Mouse (Mus musculus) MEL (cell line): ENCODE results near the gene Adap2. TPM values are rescaled to one million over a fixed set of nuclear protein-coding genes. Genes with fewer than 3 reads are reported as not detected.

ENCODE experiments used
- DNase-seq: peaks from one replicate; pipeline ENCODE4 v3.0.0; 2011; ENCODE audit warnings: low read depth, low spot score
- H3K27ac ChIP-seq: 2 replicates; pipeline ENCODE4 v1.5.1; 2012; ENCODE audit warnings: low read depth, mild to moderate bottlenecking, control low read depth, low read length, moderate library complexity; ENCODE audit not compliant: control insufficient read depth
- H3K27me3 ChIP-seq, 2 experiments: fragments of 150-350 bp in 1 of 2; sonication (generic) in 1 of 2; 2 replicates each; pipeline ENCODE4 v1.6.1; 2012; ENCODE audit warnings: low read length in 2 of 2, mild to moderate bottlenecking in 2 of 2, improper control_type of control experiment in 1 of 2, moderate library complexity in 1 of 2; ENCODE audit not compliant: insufficient read depth in 2 of 2, control insufficient read depth in 1 of 2
- H3K36me3 ChIP-seq, 2 experiments: 2 replicates each; pipeline ENCODE4 v1.6.1; 2012 to 2014; ENCODE audit warnings: low read length in 2 of 2, improper control_type of control experiment in 1 of 2, inconsistent platforms in 1 of 2, mild to moderate bottlenecking in 1 of 2; ENCODE audit not compliant: insufficient read depth in 2 of 2, control insufficient read depth in 1 of 2
- H3K4me1 ChIP-seq, 2 experiments: fragments of 150-350 bp in 1 of 2; sonication (generic) in 1 of 2; 2 replicates each; pipeline ENCODE4 v1.6.1; 2012; ENCODE audit warnings: low read length in 2 of 2, improper control_type of control experiment in 1 of 2, mild to moderate bottlenecking in 1 of 2; ENCODE audit not compliant: insufficient read depth in 2 of 2, control insufficient read depth in 1 of 2
- H3K4me3 ChIP-seq, 2 experiments: fragments of 150-350 bp in 1 of 2; sonication (generic) in 1 of 2; 2 replicates each; pipeline ENCODE4 v1.5.1; 2012; ENCODE audit warnings: low read depth in 2 of 2, low read length in 2 of 2, mild to moderate bottlenecking in 2 of 2, moderate library complexity in 2 of 2, control low read depth in 1 of 2, improper control_type of control experiment in 1 of 2; ENCODE audit not compliant: control insufficient read depth in 1 of 2, insufficient read depth in 1 of 2
- H3K79me2 ChIP-seq: 2 replicates; pipeline ENCODE4 v1.6.1; 2012; ENCODE audit warnings: mild to moderate bottlenecking, low read length, moderate library complexity; ENCODE audit not compliant: control insufficient read depth, poor library complexity, insufficient read depth
- H3K9ac ChIP-seq: 2 replicates; pipeline ENCODE4 v1.6.1; 2012; ENCODE audit warnings: low read depth, mild to moderate bottlenecking, control low read depth, low read length, moderate library complexity; ENCODE audit not compliant: control insufficient read depth, poor library complexity, severe bottlenecking
- H3K9me3 ChIP-seq: fragments of 150-350 bp; sonication (generic); replicated peaks from 2 replicates; pipeline ENCODE4 v1.6.1; 2012; ENCODE audit warnings: mild to moderate bottlenecking, low read length, improper control_type of control experiment, moderate library complexity; ENCODE audit not compliant: insufficient read depth
- BHLHE40 ChIP-seq: IDR thresholded peaks from 2 replicates; pipeline ENCODE4 v1.6.1; 2012; ENCODE audit warnings: low read depth, mild to moderate bottlenecking, inconsistent platforms, low read length, improper control_type of control experiment, borderline replicate concordance
- CHD1 ChIP-seq: IDR thresholded peaks from 2 replicates; pipeline ENCODE4 v1.6.1; 2012; ENCODE audit warnings: low read depth, mild to moderate bottlenecking, inconsistent platforms, low read length, improper control_type of control experiment
- CTCF ChIP-seq, 3 experiments: IDR thresholded peaks in 2 of 3; conservative IDR thresholded peaks in 1 of 3; 2 replicates each; pipeline ENCODE4 v1.5.1; 2011 to 2012; ENCODE audit warnings: low read length in 3 of 3, low read depth in 2 of 3, mild to moderate bottlenecking in 2 of 3, improper control_type of control experiment in 1 of 3, inconsistent platforms in 1 of 3, mixed read lengths in 1 of 3, moderate library complexity in 1 of 3; ENCODE audit not compliant: control insufficient read depth in 1 of 3, insufficient read depth in 1 of 3, poor library complexity in 1 of 3, severe bottlenecking in 1 of 3
- ETS1 ChIP-seq: IDR thresholded peaks from 2 replicates; pipeline ENCODE4 v1.6.1; 2012; ENCODE audit warnings: low read depth, mild to moderate bottlenecking, inconsistent platforms, low read length, improper control_type of control experiment, moderate library complexity
- HCFC1 ChIP-seq: IDR thresholded peaks from 2 replicates; pipeline ENCODE4 v1.6.1; 2012; ENCODE audit warnings: low read depth, mild to moderate bottlenecking, inconsistent platforms, low read length, improper control_type of control experiment, moderate library complexity
- MAFK ChIP-seq: IDR thresholded peaks from 2 replicates; pipeline ENCODE4 v1.6.1; 2011; ENCODE audit warnings: low read depth, mild to moderate bottlenecking, low read length, improper control_type of control experiment, borderline replicate concordance
- MXI1 ChIP-seq: IDR thresholded peaks from 2 replicates; pipeline ENCODE4 v1.6.1; 2011; ENCODE audit warnings: mild to moderate bottlenecking, low read depth, low read length, improper control_type of control experiment
- MYC ChIP-seq: IDR thresholded peaks from 2 replicates; pipeline ENCODE4 v1.6.1; 2011; ENCODE audit warnings: low read depth, mild to moderate bottlenecking, low read length, improper control_type of control experiment, moderate library complexity
- NRF1 ChIP-seq: IDR thresholded peaks from 2 replicates; pipeline ENCODE4 v1.6.1; 2014; ENCODE audit warnings: low read depth, mild to moderate bottlenecking, inconsistent platforms, low read length, improper control_type of control experiment, moderate library complexity; ENCODE audit not compliant: poor library complexity, insufficient read depth, severe bottlenecking
- POLR2AphosphoS2 ChIP-seq: IDR thresholded peaks from 2 replicates; pipeline ENCODE4 v1.6.1; 2011; ENCODE audit warnings: low read length, improper control_type of control experiment
- POLR2AphosphoS5 ChIP-seq: IDR thresholded peaks from 2 replicates; pipeline ENCODE4 v1.6.1; 2012; ENCODE audit warnings: low read depth, borderline replicate concordance, mild to moderate bottlenecking, inconsistent platforms, low read length, moderate library complexity, mixed read lengths
- RCOR1 ChIP-seq: IDR thresholded peaks from 2 replicates; pipeline ENCODE4 v1.6.1; 2012; ENCODE audit warnings: low read depth, mild to moderate bottlenecking, inconsistent platforms, low read length, improper control_type of control experiment
- SIN3A ChIP-seq: IDR thresholded peaks from 2 replicates; pipeline ENCODE4 v1.6.1; 2012; ENCODE audit warnings: low read length, improper control_type of control experiment, inconsistent platforms
- TBP ChIP-seq: IDR thresholded peaks from 2 replicates; pipeline ENCODE4 v1.8.0; 2011; ENCODE audit warnings: low read depth, low read length, improper control_type of control experiment
- UBTF ChIP-seq: IDR thresholded peaks from 2 replicates; pipeline ENCODE4 v1.6.1; 2012; ENCODE audit warnings: low read depth, mild to moderate bottlenecking, inconsistent platforms, low read length, improper control_type of control experiment, moderate library complexity, borderline replicate concordance; ENCODE audit not compliant: insufficient read depth
- ZC3H11A ChIP-seq: IDR thresholded peaks from 2 replicates; pipeline ENCODE4 v1.6.1; 2012; ENCODE audit warnings: low read depth, mild to moderate bottlenecking, inconsistent platforms, low read length, improper control_type of control experiment
- ZMIZ1 ChIP-seq: IDR thresholded peaks from 2 replicates; pipeline ENCODE4 v1.6.1; 2012; ENCODE audit warnings: low read depth, mild to moderate bottlenecking, inconsistent platforms, low read length, improper control_type of control experiment, moderate library complexity
- ZNF384 ChIP-seq: IDR thresholded peaks from 2 replicates; pipeline ENCODE4 v1.6.1; 2012; ENCODE audit warnings: low read depth, mild to moderate bottlenecking, inconsistent platforms, low read length, improper control_type of control experiment
- polyA plus RNA-seq, 2 experiments: library from polyadenylated mRNA; stranded (reverse) in 1 of 2; unstranded in 1 of 2; fragments of >175 nt in 1 of 2; fragments of >200 nt in 1 of 2; gene quantifications; 2 replicates each; pipeline versions ENCODE4 v1.2.1 to v1.2.4; 2012; ENCODE audit warnings: low replicate concordance in 2 of 2, low read depth in 1 of 2; ENCODE audit not compliant: insufficient read length in 2 of 2, insufficient read depth in 1 of 2, missing spikeins in 1 of 2
- total RNA-seq: library from RNA; depleted of rRNA; stranded (reverse); fragments of 300-350 nt; gene quantifications from 2 replicates; pipeline ENCODE4 v1.2.3, GENCODE M21; 2012

Adap2 gene
- total and polyA plus RNA-seq, 3 experiments, result not detected

- peak; percentile 84 for TF ChIP-seq POLR2AphosphoS2
- 0 out of 2 replicates have a peak, but pooled peaks have one; percentile 53 for TF ChIP-seq MYC
- TF ChIP-seq HCFC1, result peak; percentile 94
- 0 out of 2 replicates have a peak, but pooled peaks have one; percentile 40 for TF ChIP-seq BHLHE40
- TF ChIP-seq TBP, result peak; percentile 60
- peak; percentile 97 for TF ChIP-seq ZMIZ1
- peak; percentile 97; the same call in 1 of the 2 replicates for TF ChIP-seq UBTF
- TF ChIP-seq POLR2AphosphoS5, result no peak
- TF ChIP-seq ETS1, result peak; percentile 59
- peak; percentile 0 for TF ChIP-seq CHD1
- TF ChIP-seq ZNF384, result peak; percentile 94
- peak; percentile 90 for TF ChIP-seq SIN3A
- peak; percentile 39; the same call in 1 of the 2 replicates for TF ChIP-seq RCOR1
Measured at GRCm38 (mm10) chr11:80208860-80209800, 55.2 kb downstream of the Adap2 start, which contains the start of gene Rhot1 (continued).

DNA sequence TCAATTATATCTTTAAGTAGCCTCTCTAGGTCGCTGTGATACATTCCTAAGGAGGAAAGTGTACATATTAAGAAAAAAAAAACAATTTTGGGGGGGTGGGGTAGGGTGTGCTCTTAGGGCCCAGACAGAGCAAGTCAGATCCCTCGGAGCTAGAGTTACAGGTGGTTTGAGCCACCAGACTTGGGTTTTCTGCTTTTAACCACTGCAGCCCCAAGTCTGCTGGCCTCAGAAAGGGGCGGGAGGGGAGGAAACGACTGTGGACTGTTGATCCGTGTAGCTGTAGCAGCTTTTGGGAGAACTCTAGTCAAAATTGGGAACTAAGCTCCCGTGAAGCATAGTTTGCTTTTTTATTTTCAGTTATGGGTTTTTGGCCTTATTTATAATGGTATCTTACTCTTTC, 56.4 kb downstream of the Adap2 start:
- no peaks in the 10 kb centered on the region for H3K27me3 ChIP-seq
- peak overlapping the region; percentile 85 for H3K9ac ChIP-seq
- peak; percentile 71 for DNase-seq
- TF ChIP-seq MAFK (no peak), NRF1 (no peak), ZC3H11A (no peak), HCFC1 (no peak), CTCF (IDR thresholded peaks at IDR 0.05 in 2 of 3, conservative IDR thresholded peaks at IDR 0.05 in 1 of 3; ENCODE audit: control insufficient read depth in 1 of 3, insufficient read depth in 1 of 3, low read depth in 2 of 3, low read length in 3 of 3, poor library complexity in 1 of 3, severe bottlenecking in 1 of 3) (no peak), MXI1 (peak; percentile 26; the same call in 1 of the 2 replicates), ZNF384 (peak; percentile 35; the same call in 1 of the 2 replicates)
- peaks cover 9 to 12% of the 10 kb centered on the region in 2 experiments for H3K36me3 ChIP-seq
- peaks cover 3 to 5% of the 10 kb centered on the region in 2 experiments; a peak in 3 of 4 replicates for H3K4me1 ChIP-seq
- no peak overlapping the region for H3K27ac ChIP-seq
- H3K79me2 ChIP-seq, result peaks cover 34% of the 10 kb centered on the region
- H3K4me3 ChIP-seq, result peak overlapping the region; percentile 91 to 96
- H3K9me3 ChIP-seq, result no peaks in the 10 kb centered on the region
